Mouse (Mus musculus) MEL (cell line): ENCODE measurements around the gene Nck2. TPM values are rescaled to one million over a fixed set of nuclear protein-coding genes. Genes with fewer than 3 reads are reported as not detected.

Source experiments
- DNase-seq: peaks from one replicate; pipeline ENCODE4 v3.0.0; 2011; ENCODE audit warnings: low read depth, low spot score
- H3K27ac ChIP-seq: 2 replicates; pipeline ENCODE4 v1.5.1; 2012; ENCODE audit warnings: low read depth, mild to moderate bottlenecking, control low read depth, low read length, moderate library complexity; ENCODE audit not compliant: control insufficient read depth
- H3K27me3 ChIP-seq, 2 experiments: fragments of 150-350 bp in 1 of 2; sonication (generic) in 1 of 2; 2 replicates each; pipeline ENCODE4 v1.6.1; 2012; ENCODE audit warnings: low read length in 2 of 2, mild to moderate bottlenecking in 2 of 2, improper control_type of control experiment in 1 of 2, moderate library complexity in 1 of 2; ENCODE audit not compliant: insufficient read depth in 2 of 2, control insufficient read depth in 1 of 2
- H3K36me3 ChIP-seq, 2 experiments: 2 replicates each; pipeline ENCODE4 v1.6.1; 2012 to 2014; ENCODE audit warnings: low read length in 2 of 2, improper control_type of control experiment in 1 of 2, inconsistent platforms in 1 of 2, mild to moderate bottlenecking in 1 of 2; ENCODE audit not compliant: insufficient read depth in 2 of 2, control insufficient read depth in 1 of 2
- H3K4me1 ChIP-seq, 2 experiments: fragments of 150-350 bp in 1 of 2; sonication (generic) in 1 of 2; 2 replicates each; pipeline ENCODE4 v1.6.1; 2012; ENCODE audit warnings: low read length in 2 of 2, improper control_type of control experiment in 1 of 2, mild to moderate bottlenecking in 1 of 2; ENCODE audit not compliant: insufficient read depth in 2 of 2, control insufficient read depth in 1 of 2
- H3K4me3 ChIP-seq, 2 experiments: fragments of 150-350 bp in 1 of 2; sonication (generic) in 1 of 2; 2 replicates each; pipeline ENCODE4 v1.5.1; 2012; ENCODE audit warnings: low read depth in 2 of 2, low read length in 2 of 2, mild to moderate bottlenecking in 2 of 2, moderate library complexity in 2 of 2, control low read depth in 1 of 2, improper control_type of control experiment in 1 of 2; ENCODE audit not compliant: control insufficient read depth in 1 of 2, insufficient read depth in 1 of 2
- H3K79me2 ChIP-seq: 2 replicates; pipeline ENCODE4 v1.6.1; 2012; ENCODE audit warnings: mild to moderate bottlenecking, low read length, moderate library complexity; ENCODE audit not compliant: control insufficient read depth, poor library complexity, insufficient read depth
- H3K9ac ChIP-seq: 2 replicates; pipeline ENCODE4 v1.6.1; 2012; ENCODE audit warnings: low read depth, mild to moderate bottlenecking, control low read depth, low read length, moderate library complexity; ENCODE audit not compliant: control insufficient read depth, poor library complexity, severe bottlenecking
- H3K9me3 ChIP-seq: fragments of 150-350 bp; sonication (generic); replicated peaks from 2 replicates; pipeline ENCODE4 v1.6.1; 2012; ENCODE audit warnings: mild to moderate bottlenecking, low read length, improper control_type of control experiment, moderate library complexity; ENCODE audit not compliant: insufficient read depth
- BHLHE40 ChIP-seq: IDR thresholded peaks from 2 replicates; pipeline ENCODE4 v1.6.1; 2012; ENCODE audit warnings: low read depth, mild to moderate bottlenecking, inconsistent platforms, low read length, improper control_type of control experiment, borderline replicate concordance
- CHD1 ChIP-seq: IDR thresholded peaks from 2 replicates; pipeline ENCODE4 v1.6.1; 2012; ENCODE audit warnings: low read depth, mild to moderate bottlenecking, inconsistent platforms, low read length, improper control_type of control experiment
- E2F4 ChIP-seq: IDR thresholded peaks from 2 replicates; pipeline ENCODE4 v1.6.1; 2011; ENCODE audit warnings: low read depth, low read length, improper control_type of control experiment, borderline replicate concordance
- EP300 ChIP-seq, 2 experiments: IDR thresholded peaks; 2 replicates each; pipeline ENCODE4 v1.6.1; 2011; ENCODE audit warnings: improper control_type of control experiment in 2 of 2, low read length in 2 of 2, low read depth in 1 of 2, mild to moderate bottlenecking in 1 of 2
- ETS1 ChIP-seq: IDR thresholded peaks from 2 replicates; pipeline ENCODE4 v1.6.1; 2012; ENCODE audit warnings: low read depth, mild to moderate bottlenecking, inconsistent platforms, low read length, improper control_type of control experiment, moderate library complexity
- GATA1 ChIP-seq: IDR thresholded peaks from 2 replicates; pipeline ENCODE4 v1.6.1; 2011; ENCODE audit warnings: low read depth, low read length, improper control_type of control experiment
- KAT2A ChIP-seq: conservative IDR thresholded peaks from 2 replicates; pipeline ENCODE4 v1.6.1; 2012; ENCODE audit warnings: low read depth, low read length, improper control_type of control experiment, inconsistent platforms
- MAZ ChIP-seq: IDR thresholded peaks from 2 replicates; pipeline ENCODE4 v1.6.1; 2012; ENCODE audit warnings: low read depth, mild to moderate bottlenecking, inconsistent platforms, low read length, improper control_type of control experiment
- MYB ChIP-seq: IDR thresholded peaks from 2 replicates; pipeline ENCODE4 v1.6.1; 2011; ENCODE audit warnings: mild to moderate bottlenecking, low read depth, low read length, improper control_type of control experiment
- MYC ChIP-seq: IDR thresholded peaks from 2 replicates; pipeline ENCODE4 v1.6.1; 2011; ENCODE audit warnings: low read depth, mild to moderate bottlenecking, low read length, improper control_type of control experiment, moderate library complexity
- NRF1 ChIP-seq: IDR thresholded peaks from 2 replicates; pipeline ENCODE4 v1.6.1; 2014; ENCODE audit warnings: low read depth, mild to moderate bottlenecking, inconsistent platforms, low read length, improper control_type of control experiment, moderate library complexity; ENCODE audit not compliant: poor library complexity, insufficient read depth, severe bottlenecking
- POLR2AphosphoS5 ChIP-seq: IDR thresholded peaks from 2 replicates; pipeline ENCODE4 v1.6.1; 2012; ENCODE audit warnings: low read depth, borderline replicate concordance, mild to moderate bottlenecking, inconsistent platforms, low read length, moderate library complexity, mixed read lengths
- TAL1 ChIP-seq: IDR thresholded peaks from 2 replicates; pipeline ENCODE4 v1.6.1; 2012; ENCODE audit warnings: mild to moderate bottlenecking, inconsistent platforms, low read length, moderate library complexity, mixed read lengths
- TBP ChIP-seq: IDR thresholded peaks from 2 replicates; pipeline ENCODE4 v1.8.0; 2011; ENCODE audit warnings: low read depth, low read length, improper control_type of control experiment
- USF2 ChIP-seq, 2 experiments: IDR thresholded peaks; 2 replicates each; pipeline ENCODE4 v1.6.1; 2011 to 2012; ENCODE audit warnings: improper control_type of control experiment in 2 of 2, low read length in 2 of 2, borderline replicate concordance in 1 of 2, inconsistent platforms in 1 of 2, low read depth in 1 of 2, mild to moderate bottlenecking in 1 of 2; ENCODE audit not compliant: insufficient read depth in 1 of 2
- ZC3H11A ChIP-seq: IDR thresholded peaks from 2 replicates; pipeline ENCODE4 v1.6.1; 2012; ENCODE audit warnings: low read depth, mild to moderate bottlenecking, inconsistent platforms, low read length, improper control_type of control experiment
- ZKSCAN1 ChIP-seq: IDR thresholded peaks from 2 replicates; pipeline ENCODE4 v1.6.1; 2012; ENCODE audit warnings: low read depth, mild to moderate bottlenecking, inconsistent platforms, low read length, improper control_type of control experiment, moderate library complexity
- ZMIZ1 ChIP-seq: IDR thresholded peaks from 2 replicates; pipeline ENCODE4 v1.6.1; 2012; ENCODE audit warnings: low read depth, mild to moderate bottlenecking, inconsistent platforms, low read length, improper control_type of control experiment, moderate library complexity
- ZNF384 ChIP-seq: IDR thresholded peaks from 2 replicates; pipeline ENCODE4 v1.6.1; 2012; ENCODE audit warnings: low read depth, mild to moderate bottlenecking, inconsistent platforms, low read length, improper control_type of control experiment
- polyA plus RNA-seq, 2 experiments: library from polyadenylated mRNA; stranded (reverse) in 1 of 2; unstranded in 1 of 2; fragments of >175 nt in 1 of 2; fragments of >200 nt in 1 of 2; gene quantifications; 2 replicates each; pipeline versions ENCODE4 v1.2.1 to v1.2.4; 2012; ENCODE audit warnings: low replicate concordance in 2 of 2, low read depth in 1 of 2; ENCODE audit not compliant: insufficient read length in 2 of 2, insufficient read depth in 1 of 2, missing spikeins in 1 of 2
- total RNA-seq: library from RNA; depleted of rRNA; stranded (reverse); fragments of 300-350 nt; gene quantifications from 2 replicates; pipeline ENCODE4 v1.2.3, GENCODE M21; 2012

The Nck2 gene
- total and polyA plus RNA-seq, 3 experiments, result 9.4 to 12.4 TPM; not detected in 1

GRCm38 (mm10) chr1:43496051-43496450, 51.7 kb downstream of the Nck2 start:
- TF ChIP-seq KAT2A, result no peak
- TF ChIP-seq EP300 (IDR thresholded peaks at IDR 0.05; ENCODE audit: low read depth in 1 of 2, low read length in 2 of 2), result no peak
- no peak for TF ChIP-seq MAZ
- no peak for TF ChIP-seq ETS1
- TF ChIP-seq NRF1, result no peak
- no peak for TF ChIP-seq CHD1
- TF ChIP-seq POLR2AphosphoS5, result no peak
- no peak for TF ChIP-seq ZC3H11A
- no peak for TF ChIP-seq BHLHE40
- TF ChIP-seq ZMIZ1, result no peak
- no peak for TF ChIP-seq MYC
- TF ChIP-seq TBP, result no peak
- peaks cover 8% of the 10 kb centered on the region in 2 experiments for H3K4me1 ChIP-seq
- no peak for DNase-seq

GRCm38 (mm10) chr1:43496993-43497392, 52.6 kb downstream of the Nck2 start:
- Histone ChIP-seq H3K36me3 (peaks cover 0 to 6% of the 10 kb centered on the region in 2 experiments; a peak in 1 of 4 replicates), H3K4me1 (peaks cover 8% of the 10 kb centered on the region in 2 experiments), H3K27me3 (no peaks in the 10 kb centered on the region), H3K27ac (no peak overlapping the region), H3K9me3 (no peaks in the 10 kb centered on the region), H3K79me2 (0 out of 2 replicates have a peak, but pooled peaks cover 2% of the 10 kb centered on the region), H3K4me3 (no peak overlapping the region), H3K9ac (no peak overlapping the region)
- DNase-seq, result no peak
- TF ChIP-seq E2F4 (no peak), BHLHE40 (no peak), GATA1 (no peak), MYC (no peak), USF2 (IDR thresholded peaks at IDR 0.05; ENCODE audit: borderline replicate concordance in 1 of 2, insufficient read depth in 1 of 2, low read depth in 1 of 2, low read length in 2 of 2) (no peak), ZNF384 (no peak), CHD1 (no peak), TAL1 (no peak), MYB (no peak), ZKSCAN1 (no peak), ZMIZ1 (no peak)

More at GRCm38 (mm10) chr1:43496051-43496450, 51.7 kb downstream of the Nck2 start:
- Histone ChIP-seq H3K9ac (no peak overlapping the region), H3K4me3 (no peak overlapping the region), H3K36me3 (peaks cover 0 to 6% of the 10 kb centered on the region in 2 experiments; a peak in 1 of 4 replicates), H3K27me3 (no peaks in the 10 kb centered on the region), H3K9me3 (no peaks in the 10 kb centered on the region), H3K27ac (no peak overlapping the region), H3K79me2 (0 out of 2 replicates have a peak, but pooled peaks cover 2% of the 10 kb centered on the region)
